Mouse (Mus musculus) cerebellum, adult (tissue): ENCODE measurements around the gene Adam12.

ENCODE experiments used
- ATAC-seq: cut with Nextera tagmentation; 2 replicates; pipeline ENCODE4 v1.9.2; 2017; ENCODE audit warnings: mild to moderate bottlenecking, moderate library complexity, mixed read lengths; ENCODE audit not compliant: insufficient number of reproducible peaks, low FRiP score, low TSS enrichment

Adam12 gene

GRCm38 (mm10) chr7:134162886-134163285 is 69.1 kb downstream of the Adam12 start:
- ATAC-seq: no peak

- no peak for ATAC-seq
Observed at GRCm38 (mm10) chr7:134159608-134160007, 72.3 kb downstream of the Adam12 start.

GRCm38 (mm10) chr7:134151330-134151729 is 80.6 kb downstream of the Adam12 start:
- no peak for ATAC-seq

- ATAC-seq: no peak
Observed at GRCm38 (mm10) chr7:134150305-134150704, 81.6 kb downstream of the Adam12 start.

- no peak for ATAC-seq
Observed at GRCm38 (mm10) chr7:134149351-134149750, 82.6 kb downstream of the Adam12 start.

- ATAC-seq: no peak
Observed at GRCm38 (mm10) chr7:134147561-134147960, 84.4 kb downstream of the Adam12 start.

GRCm38 (mm10) chr7:134146821-134147220 is 85.1 kb downstream of the Adam12 start:
- no peak for ATAC-seq

GRCm38 (mm10) chr7:134144111-134144510 is 87.8 kb downstream of the Adam12 start:
- ATAC-seq: no peak

GRCm38 (mm10) chr7:134139291-134139949 is 92.5 kb downstream of the Adam12 start:
- no peak for ATAC-seq

GRCm38 (mm10) chr7:134132323-134132722 is 99.6 kb downstream of the Adam12 start:
- ATAC-seq: no peak

GRCm38 (mm10) chr7:134128087-134128522 is 103.8 kb downstream of the Adam12 start:
- ATAC-seq: no peak

- no peak for ATAC-seq
Observed at GRCm38 (mm10) chr7:134121397-134121796, 110.5 kb downstream of the Adam12 start.

GRCm38 (mm10) chr7:134115438-134115837 is 116.5 kb downstream of the Adam12 start:
- ATAC-seq: no peak

- no peak for ATAC-seq
Observed at GRCm38 (mm10) chr7:134114311-134115188, 117.4 kb downstream of the Adam12 start.

- ATAC-seq: no peak
Observed at GRCm38 (mm10) chr7:134113829-134114228, 118.1 kb downstream of the Adam12 start.

GRCm38 (mm10) chr7:134110116-134110515 is 121.8 kb downstream of the Adam12 start:
- ATAC-seq: no peak

- no peak for ATAC-seq
Observed at GRCm38 (mm10) chr7:134107849-134108248, 124.1 kb downstream of the Adam12 start.

- ATAC-seq: no peak
Observed at GRCm38 (mm10) chr7:134099010-134099409, 132.9 kb downstream of the Adam12 start.

- ATAC-seq: no peak
Observed at GRCm38 (mm10) chr7:134097861-134098260, 134.1 kb downstream of the Adam12 start.

GRCm38 (mm10) chr7:134093871-134094270 is 138.1 kb downstream of the Adam12 start:
- ATAC-seq: no peak

- ATAC-seq: no peak
Observed at GRCm38 (mm10) chr7:134090764-134091163, 141.2 kb downstream of the Adam12 start.

GRCm38 (mm10) chr7:134090256-134090655 is 141.7 kb downstream of the Adam12 start:
- no peak for ATAC-seq
